In genomic region chrX:56346932-56347253, GRCm38 (mm10) we compare ENCODE assay signal across 8 mouse cellular contexts. TPM values are rescaled to one million over a fixed set of nuclear protein-coding genes. Genes with fewer than 3 reads are reported as not detected.
A peak's percentile ranks its signal among the peaks of the same experiment; 100 is the strongest.
DNase-seq lines count a peak whose midpoint lies in the region; ATAC-seq lines count a peak whose summit lies in the region.

No protein-coding gene starts in this region.

- peak; percentile 47 for ATAC-seq in intestine, embryonic 15.5 days
- no peak for ATAC-seq in liver, embryonic 12.5 days
- ATAC-seq in neural tube, embryonic 13.5 days (ENCODE audit: low read depth): peak; percentile 59; the same call in 1 of the 2 replicates
- no peak for ATAC-seq in inflammation-experienced regulatory T-cells, adult 6 months

- H3K36me3 ChIP-seq in intestine, embryonic 15.5 days: no peaks in the 10 kb centered on the region
- no peaks in the 10 kb centered on the region for H3K36me3 ChIP-seq in liver, embryonic 12.5 days
- peaks cover 13% of the 10 kb centered on the region; the same call in 1 of the 2 replicates for H3K36me3 ChIP-seq in neural tube, embryonic 13.5 days

- peak overlapping the region; percentile 51 for H3K4me3 ChIP-seq in intestine, embryonic 15.5 days (replicated peaks)
- peak overlapping the region; percentile 62 for H3K4me3 ChIP-seq in liver, embryonic 12.5 days
- peak overlapping the region; percentile 58 for H3K4me3 ChIP-seq in neural tube, embryonic 13.5 days

- no peaks in the 10 kb centered on the region for H3K27me3 ChIP-seq in intestine, embryonic 15.5 days (replicated peaks)
- H3K27me3 ChIP-seq in liver, embryonic 12.5 days (replicated peaks): no peaks in the 10 kb centered on the region
- H3K27me3 ChIP-seq in neural tube, embryonic 13.5 days: no peaks in the 10 kb centered on the region

- H3K4me2 ChIP-seq in intestine, embryonic 15.5 days (replicated peaks): peak overlapping the region; percentile 51
- H3K4me2 ChIP-seq in liver, embryonic 12.5 days: peak overlapping the region; percentile 73
- peak overlapping the region; percentile 56 for H3K4me2 ChIP-seq in neural tube, embryonic 13.5 days

- no peak overlapping the region for H3K9ac ChIP-seq in intestine, embryonic 15.5 days
- H3K9ac ChIP-seq in liver, embryonic 12.5 days: peak overlapping the region; percentile 67
- H3K9ac ChIP-seq in neural tube, embryonic 13.5 days: peak overlapping the region; percentile 76

- peak; percentile 19 for DNase-seq in right cerebral cortex, adult 18-20 months
- no peak for DNase-seq in right cerebral cortex, postnatal 36 days (ENCODE audit: low spot score in 2 of 2)
- DNase-seq in cerebellum, postnatal 10 days: peak; percentile 63 to 70
- peak; percentile 59 for DNase-seq in gastrocnemius, postnatal 25 days

- H3K27ac ChIP-seq in intestine, embryonic 15.5 days: no peak overlapping the region
- no peak overlapping the region for H3K27ac ChIP-seq in liver, embryonic 12.5 days
- no peak overlapping the region for H3K27ac ChIP-seq in neural tube, embryonic 13.5 days (replicated peaks)

- H3K9me3 ChIP-seq in intestine, embryonic 15.5 days: no peaks in the 10 kb centered on the region
- no peaks in the 10 kb centered on the region for H3K9me3 ChIP-seq in liver, embryonic 12.5 days (replicated peaks)
- no peaks in the 10 kb centered on the region; the same call in 1 of the 2 replicates for H3K9me3 ChIP-seq in neural tube, embryonic 13.5 days

- 36% methylated on average over 8 of the region's 8 CpGs for WGBS in intestine, embryonic 15.5 days
- whole genome bisulfite sequencing in liver, embryonic 12.5 days (ENCODE audit: insufficient replicate concordance): 55% methylated on average over 8 of the region's 8 CpGs
- 48% methylated on average over 8 of the region's 8 CpGs for WGBS in neural tube, embryonic 13.5 days

- no peaks in the 10 kb centered on the region for H3K4me1 ChIP-seq in intestine, embryonic 15.5 days (replicated peaks)
- H3K4me1 ChIP-seq in liver, embryonic 12.5 days: no peaks in the 10 kb centered on the region
- peaks cover 4% of the 10 kb centered on the region; the same call in 1 of the 2 replicates for H3K4me1 ChIP-seq in neural tube, embryonic 13.5 days (replicated peaks)

RNA-seq across cellular contexts. Expression of gene Zfp449, which starts 0.7 kb away (rescaled TPM):
- 1 to 10 TPM; 1.5 to 2.6 TPM for total RNA-seq in gastrocnemius, postnatal 25 days (2021)
- polyA plus RNA-seq in intestine, embryonic 15.5 days (2015; fragmentation: Nextera tagmentation; extraction: Ambion mirVana): 5.7 and 6.1 TPM in 2 replicates
- 1.2 and 1.5 TPM in 2 replicates for polyA plus RNA-seq in liver, embryonic 12.5 days (2016; fragmentation: Nextera tagmentation; extraction: Ambion mirVana)
- 4.7 and 6.8 TPM in 2 replicates for polyA plus RNA-seq in neural tube, embryonic 13.5 days (2015; fragmentation: Nextera tagmentation; extraction: Ambion mirVana)
- 1 to 10 TPM in 2 of 3 experiments, under 1 TPM in 1; 0.75 to 1.8 (median 1.1) TPM for polyA plus RNA-seq in inflammation-experienced regulatory T-cells, adult 6 months (2017; shearing (Covaris generic))

RNA-seq across cellular contexts. Expression of gene Smim10l2a, which starts 27.5 kb away (rescaled TPM):
- total RNA-seq in gastrocnemius, postnatal 25 days (2021): under 1 TPM in 1 of 2 experiments, not detected in 1; 0.11 TPM
- polyA plus RNA-seq in intestine, embryonic 15.5 days (2015; fragmentation: Nextera tagmentation; extraction: Ambion mirVana): 5.9 and 6.7 TPM in 2 replicates
- 0.83 and 1.0 TPM in 2 replicates for polyA plus RNA-seq in liver, embryonic 12.5 days (2016; fragmentation: Nextera tagmentation; extraction: Ambion mirVana)
- polyA plus RNA-seq in neural tube, embryonic 13.5 days (2015; fragmentation: Nextera tagmentation; extraction: Ambion mirVana): 19.2 and 20.1 TPM in 2 replicates
- 1 to 10 TPM; 3.1 to 4.4 (median 4.2) TPM for polyA plus RNA-seq in inflammation-experienced regulatory T-cells, adult 6 months (2017; shearing (Covaris generic))

Comparison
In these comparisons a context has a peak if more than half of its experiments do, and no peak if none do; other contexts are left out.
1. DNase-seq: peak in right cerebral cortex, adult 18-20 months (single experiment), cerebellum, postnatal 10 days (2 of 2) and gastrocnemius, postnatal 25 days (single experiment); none in right cerebral cortex, postnatal 36 days (0 of 2).
2. ATAC-seq: peak in intestine, embryonic 15.5 days (single experiment) and neural tube, embryonic 13.5 days (single experiment); none in liver, embryonic 12.5 days (single experiment) and inflammation-experienced regulatory T-cells, adult 6 months (single experiment).
3. Peak in every context shown above with its lines, with median percentiles within 50 percentile points of each other: H3K4me2 ChIP-seq and H3K4me3 ChIP-seq.